Mouse (Mus musculus) testis, adult 2 months (tissue): ENCODE measurements at regions not wholly inside any gene's neighbourhood (a gene's known extent, or its start where the extent isn't known, plus 50 kb on each side); places are given as distances from the start of the nearest gene placed in this dataset.

Experiments used
- CTCF ChIP-seq: fragments of 200-500 bp; IDR thresholded peaks from 2 replicates; pipeline ENCODE4 v1.5.1; 2012; ENCODE audit warnings: low read depth, mild to moderate bottlenecking, inconsistent platforms, low read length, moderate library complexity; ENCODE audit not compliant: control insufficient read depth, insufficient read depth, insufficient replicate concordance
- POLR2A ChIP-seq: fragments of 200-500 bp; IDR thresholded peaks from 2 replicates; pipeline ENCODE4 v1.6.1; 2012; ENCODE audit warnings: low read depth, mild to moderate bottlenecking, inconsistent platforms, low read length, moderate library complexity; ENCODE audit not compliant: control insufficient read depth

DNA sequence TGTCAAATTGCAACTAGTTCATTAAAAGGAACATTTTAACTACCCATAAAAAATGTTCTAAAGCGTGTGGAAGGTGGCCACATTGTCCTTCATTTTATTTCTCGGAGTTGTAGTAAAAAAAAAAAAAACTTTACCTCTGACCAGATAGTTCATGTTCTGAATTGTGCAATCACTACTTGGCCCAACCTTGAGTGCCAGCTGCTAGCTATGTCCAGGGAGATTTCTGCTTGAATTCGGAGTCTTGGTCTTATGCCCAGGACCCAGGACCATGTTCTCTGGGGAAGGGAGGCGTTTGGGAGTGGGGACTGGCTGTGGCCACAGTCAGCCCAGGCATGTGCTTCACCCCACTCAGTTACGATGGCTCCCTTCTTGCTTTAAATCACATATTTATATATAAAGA, 54.9 kb upstream of the Atp1b3 start:
- TF ChIP-seq POLR2A (no peak), CTCF (no peak)
